22 mouse cellular contexts compared by ENCODE assay signal in the genomic region with DNA sequence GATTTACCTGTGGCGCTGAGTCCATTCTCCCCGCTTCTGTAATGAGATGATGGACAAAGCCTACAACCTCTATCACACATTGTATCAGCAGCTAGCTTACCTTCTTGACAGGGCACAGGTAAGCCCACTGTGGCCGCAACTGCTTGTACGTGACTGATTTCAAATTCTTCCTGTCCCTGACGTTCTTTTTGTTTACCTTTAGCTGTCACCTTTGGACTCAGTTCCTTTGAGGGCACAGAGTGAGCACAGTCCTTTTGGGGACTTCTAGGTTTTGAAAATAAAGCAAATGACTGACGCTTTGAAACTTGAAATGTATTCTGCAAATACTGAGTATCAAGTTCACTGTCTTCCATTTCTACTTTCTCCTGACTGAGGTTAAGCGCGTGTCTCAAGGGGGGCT. TPM values are rescaled to one million over a fixed set of nuclear protein-coding genes. Genes with fewer than 3 reads are reported as not detected.
"Had no signal": no experiment of that assay in that cellular context is flagged by ENCODE, and none has a peak within 500 bp of the region (broad histone marks: within the 10 kb centered on the region; RNA-seq: fewer than 3 reads in every experiment).

No protein-coding gene starts in this region.

- DNase-seq: gastrocnemius, adult 2 months; gastrocnemius, postnatal 10 days; gastrocnemius, postnatal 25 days; heart, adult 18-20 months; heart, postnatal 10 days; heart, postnatal 4 days; kidney, adult 11 months; kidney, postnatal 14 days; layer of hippocampus, adult 9-11 months; lung, adult 18-20 months had no signal

- H3K4me3 ChIP-seq: gastrocnemius, adult 2 months; heart, embryonic 10.5 days; heart, embryonic 12.5 days; hindbrain, embryonic 10.5 days; hindbrain, embryonic 12.5 days; intestine, embryonic 15.5 days; limb, embryonic 13.5 days; limb, embryonic 15.5 days had no signal

- H3K27ac ChIP-seq: gastrocnemius, adult 2 months; heart, embryonic 10.5 days; hindbrain, embryonic 10.5 days; hindbrain, embryonic 12.5 days; hindbrain, embryonic 14.5 days; intestine, embryonic 15.5 days; kidney, postnatal 0 days; limb, embryonic 13.5 days; limb, embryonic 15.5 days; liver, embryonic 14.5 days had no signal

- H3K9me3 ChIP-seq: heart, embryonic 10.5 days; heart, embryonic 12.5 days; hindbrain, embryonic 10.5 days; hindbrain, embryonic 12.5 days; intestine, embryonic 15.5 days; limb, embryonic 13.5 days; limb, embryonic 15.5 days had no signal

- H3K4me2 ChIP-seq: heart, embryonic 12.5 days; hindbrain, embryonic 12.5 days; hindbrain, embryonic 14.5 days; intestine, embryonic 15.5 days; limb, embryonic 13.5 days; limb, embryonic 15.5 days had no signal

- ATAC-seq: hindbrain, embryonic 16.5 days; inflammation-experienced regulatory T-cells, adult 6 months; intestine, embryonic 15.5 days had no signal

- H3K27me3 ChIP-seq: heart, embryonic 12.5 days; hindbrain, embryonic 12.5 days; intestine, embryonic 15.5 days; limb, embryonic 13.5 days; limb, embryonic 15.5 days had no signal

- H3K4me1 ChIP-seq: heart, embryonic 10.5 days; heart, embryonic 12.5 days; hindbrain, embryonic 10.5 days; hindbrain, embryonic 12.5 days; intestine, embryonic 15.5 days; limb, embryonic 13.5 days; limb, embryonic 15.5 days had no signal

- H3K9ac ChIP-seq: heart, embryonic 12.5 days; hindbrain, embryonic 12.5 days; hindbrain, embryonic 14.5 days; intestine, embryonic 15.5 days; limb, embryonic 13.5 days; limb, embryonic 15.5 days; liver, embryonic 14.5 days had no signal

RNA-seq across cellular contexts. Expression of gene Rnd2, which starts 59.6 kb away (rescaled TPM):
- polyA plus RNA-seq: inflammation-experienced regulatory T-cells, adult 6 months had no signal
